Mouse (Mus musculus): ENCODE results near the gene Ksr1. TPM values are rescaled to one million over a fixed set of nuclear protein-coding genes. Genes with fewer than 3 reads are reported as not detected.

Ksr1 gene
- polyA plus RNA-seq, 1 experiment from 2014 or later, result 4.7 TPM

- H3K27ac ChIP-seq, result no peak overlapping the region
- no peak overlapping the region for H3K9ac ChIP-seq
- no peaks in the 10 kb centered on the region for H3K27me3 ChIP-seq
- no peak overlapping the region for H3K4me2 ChIP-seq
- no peaks in the 10 kb centered on the region for H3K9me3 ChIP-seq
- 72% methylated on average over 11 of the region's 11 CpGs for WGBS
- no peak overlapping the region for H3K4me3 ChIP-seq (replicated peaks)
- H3K4me1 ChIP-seq, result peaks cover 21% of the 10 kb centered on the region
- no peak for ATAC-seq (ENCODE audit: low FRiP score)
- H3K36me3 ChIP-seq (replicated peaks), result no peaks in the 10 kb centered on the region
Observed at GRCm38 (mm10) chr11:79065463-79066190, 80.6 kb downstream of the Ksr1 start.

DNA sequence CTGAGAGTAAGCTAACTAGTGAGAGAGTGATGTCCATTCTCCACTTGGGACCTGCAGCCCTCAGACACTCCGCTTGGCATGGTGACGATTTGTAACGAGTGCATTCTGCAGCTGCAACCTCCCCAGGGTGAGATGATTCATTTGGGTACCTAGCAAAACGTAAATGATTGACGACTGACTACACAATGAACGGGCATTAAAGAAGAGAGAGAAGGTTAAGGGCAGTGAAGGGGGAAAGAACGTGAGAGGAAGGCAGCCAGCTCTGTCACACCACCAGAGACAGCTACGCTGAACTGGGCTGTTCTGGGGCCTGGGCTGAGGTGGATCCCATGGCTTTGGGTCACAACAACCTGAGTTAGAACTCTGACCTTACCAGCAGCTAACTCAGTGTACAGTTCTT, 81.9 kb downstream of the Ksr1 start:
- Histone ChIP-seq H3K4me3 (replicated peaks) (no peak overlapping the region), H3K27me3 (no peaks in the 10 kb centered on the region), H3K9ac (no peak overlapping the region), H3K4me1 (peaks cover 11% of the 10 kb centered on the region), H3K9me3 (no peaks in the 10 kb centered on the region), H3K27ac (no peak overlapping the region), H3K36me3 (replicated peaks) (no peaks in the 10 kb centered on the region), H3K4me2 (no peak overlapping the region)
- ATAC-seq (ENCODE audit: low FRiP score), result no peak
- 65% methylated on average over 8 of the region's 8 CpGs for WGBS

DNA sequence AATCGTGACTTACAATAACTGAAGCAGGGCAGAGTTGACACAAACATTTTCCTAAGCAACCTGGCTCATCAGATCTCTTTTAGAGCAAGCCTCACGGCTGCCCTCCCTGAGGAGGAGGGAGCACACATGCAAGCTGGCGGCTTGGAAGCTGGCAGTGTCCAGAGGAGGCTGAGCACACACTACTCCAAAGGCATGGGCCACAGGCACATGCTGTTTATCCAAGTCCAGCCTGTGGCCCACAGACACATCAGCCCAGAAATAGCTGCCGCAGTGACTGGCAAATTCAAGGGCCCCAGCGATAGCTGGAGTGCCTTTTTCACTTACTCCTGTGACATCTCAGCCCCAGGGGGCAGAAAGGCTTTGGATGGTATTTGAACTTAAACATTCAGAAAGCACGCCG, 82.6 kb downstream of the Ksr1 start:
- no peak overlapping the region for H3K27ac ChIP-seq
- no peaks in the 10 kb centered on the region for H3K9me3 ChIP-seq
- ATAC-seq (ENCODE audit: low FRiP score), result no peak
- H3K36me3 ChIP-seq (replicated peaks), result no peaks in the 10 kb centered on the region
- no peak overlapping the region for H3K9ac ChIP-seq
- no peak overlapping the region for H3K4me2 ChIP-seq
- no peaks in the 10 kb centered on the region for H3K27me3 ChIP-seq
- H3K4me1 ChIP-seq, result peaks cover 8% of the 10 kb centered on the region
- no peak overlapping the region for H3K4me3 ChIP-seq (replicated peaks)
- 82% methylated on average over 7 of the region's 7 CpGs for WGBS

DNA sequence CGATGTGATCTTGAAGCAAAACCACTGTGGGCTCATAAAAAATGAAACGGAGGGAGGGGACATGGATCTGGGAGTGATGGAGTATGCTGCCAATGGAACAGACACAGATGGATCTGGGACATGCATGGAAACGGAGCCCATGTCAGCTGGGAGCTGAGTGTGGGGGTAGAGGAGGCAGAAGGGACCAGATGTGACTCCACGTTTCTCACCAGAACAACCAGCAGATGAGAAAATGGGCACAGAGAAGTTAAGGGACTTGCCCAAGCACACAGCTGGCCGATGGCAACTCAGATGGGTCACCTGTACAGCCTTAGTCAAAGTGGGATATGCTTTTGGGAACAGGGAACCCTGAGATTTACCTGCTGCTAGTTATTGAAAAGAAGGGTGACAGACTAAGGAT, 83.3 kb downstream of the Ksr1 start:
- H3K4me3 ChIP-seq (replicated peaks), result no peak overlapping the region
- no peak overlapping the region for H3K4me2 ChIP-seq
- 89% methylated on average over 5 of the region's 5 CpGs for WGBS
- H3K4me1 ChIP-seq, result peaks cover 15% of the 10 kb centered on the region
- no peak for ATAC-seq (ENCODE audit: low FRiP score)
- H3K27ac ChIP-seq, result no peak overlapping the region
- no peaks in the 10 kb centered on the region for H3K27me3 ChIP-seq
- no peak overlapping the region for H3K9ac ChIP-seq
- H3K36me3 ChIP-seq (replicated peaks), result no peaks in the 10 kb centered on the region
- no peaks in the 10 kb centered on the region for H3K9me3 ChIP-seq

DNA sequence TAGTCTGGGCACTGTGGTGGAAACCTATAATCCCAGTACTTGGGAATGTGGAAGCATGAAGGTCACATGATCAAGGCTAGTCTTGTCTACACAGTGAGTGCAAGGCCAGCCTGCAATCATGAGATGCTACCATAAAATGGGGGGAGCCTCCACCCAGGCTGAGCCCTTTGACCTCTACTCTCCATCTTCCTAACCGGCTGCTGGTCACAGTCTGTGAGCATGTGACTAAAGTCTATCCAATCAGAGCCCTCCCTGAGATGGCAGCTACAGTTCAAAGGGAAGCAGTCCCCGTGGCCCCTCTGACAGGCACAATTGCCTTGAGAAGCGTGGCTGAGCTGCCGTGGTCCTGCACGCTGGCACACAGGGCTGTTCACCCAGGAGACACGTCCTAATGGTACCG, 84.4 kb downstream of the Ksr1 start:
- no peak for ATAC-seq (ENCODE audit: low FRiP score)

GRCm38 (mm10) chr11:79059850-79060249, 86.4 kb downstream of the Ksr1 start:
- ATAC-seq (ENCODE audit: low FRiP score), result no peak
- no peak overlapping the region for H3K27ac ChIP-seq
- H3K9ac ChIP-seq, result no peak overlapping the region
- WGBS, result 85% methylated on average over 5 of the region's 5 CpGs
- no peaks in the 10 kb centered on the region for H3K27me3 ChIP-seq
- no peak overlapping the region for H3K4me3 ChIP-seq (replicated peaks)
- H3K4me2 ChIP-seq, result no peak overlapping the region
- H3K36me3 ChIP-seq (replicated peaks), result no peaks in the 10 kb centered on the region
- peaks cover 31% of the 10 kb centered on the region for H3K4me1 ChIP-seq
- no peaks in the 10 kb centered on the region for H3K9me3 ChIP-seq

More for the DNA sequence above, 84.4 kb downstream of the Ksr1 start:
- Histone ChIP-seq H3K27ac (no peak overlapping the region), H3K4me2 (no peak overlapping the region), H3K27me3 (no peaks in the 10 kb centered on the region), H3K36me3 (replicated peaks) (no peaks in the 10 kb centered on the region), H3K4me3 (replicated peaks) (no peak overlapping the region), H3K4me1 (peaks cover 24% of the 10 kb centered on the region), H3K9me3 (no peaks in the 10 kb centered on the region), H3K9ac (no peak overlapping the region)
- 75% methylated on average over 7 of the region's 7 CpGs for WGBS

GRCm38 (mm10) chr11:79059062-79059461, 87.1 kb downstream of the Ksr1 start:
- H3K4me1 ChIP-seq, result peaks cover 34% of the 10 kb centered on the region
- ATAC-seq (ENCODE audit: low FRiP score), result no peak
- no peak overlapping the region for H3K9ac ChIP-seq
- no peak overlapping the region for H3K4me3 ChIP-seq (replicated peaks)
- no peak overlapping the region for H3K4me2 ChIP-seq
- no peak overlapping the region for H3K27ac ChIP-seq
- H3K9me3 ChIP-seq, result no peaks in the 10 kb centered on the region
- 96% methylated on average over 4 of the region's 4 CpGs for WGBS
- H3K36me3 ChIP-seq (replicated peaks), result no peaks in the 10 kb centered on the region
- H3K27me3 ChIP-seq, result no peaks in the 10 kb centered on the region

DNA sequence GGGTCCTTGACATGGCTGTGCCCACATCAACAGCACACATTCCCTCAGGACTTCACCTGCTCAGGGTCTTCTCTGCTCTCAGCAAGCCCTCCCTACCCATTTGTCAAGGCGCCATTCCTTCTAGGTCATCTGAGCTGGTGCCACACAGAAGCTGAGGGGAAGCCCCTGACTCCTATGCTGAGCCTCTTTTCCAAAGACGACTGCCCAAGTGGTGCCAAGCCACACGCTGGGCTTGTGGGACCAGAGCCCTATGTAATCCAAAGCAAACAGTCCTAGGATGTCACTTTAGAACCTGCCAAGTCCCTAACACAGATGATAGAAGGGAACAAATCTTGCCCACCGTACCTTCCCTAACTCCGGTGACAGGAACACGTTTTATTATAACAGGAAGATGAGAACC, 87.6 kb downstream of the Ksr1 start:
- no peaks in the 10 kb centered on the region for H3K36me3 ChIP-seq (replicated peaks)
- no peak overlapping the region for H3K9ac ChIP-seq
- H3K9me3 ChIP-seq, result no peaks in the 10 kb centered on the region
- H3K27me3 ChIP-seq, result no peaks in the 10 kb centered on the region
- no peak overlapping the region for H3K27ac ChIP-seq
- H3K4me3 ChIP-seq (replicated peaks), result no peak overlapping the region
- H3K4me2 ChIP-seq, result no peak overlapping the region
- WGBS, result 94% methylated on average over 6 of the region's 6 CpGs
- peaks cover 34% of the 10 kb centered on the region for H3K4me1 ChIP-seq
- ATAC-seq (ENCODE audit: low FRiP score), result no peak

DNA sequence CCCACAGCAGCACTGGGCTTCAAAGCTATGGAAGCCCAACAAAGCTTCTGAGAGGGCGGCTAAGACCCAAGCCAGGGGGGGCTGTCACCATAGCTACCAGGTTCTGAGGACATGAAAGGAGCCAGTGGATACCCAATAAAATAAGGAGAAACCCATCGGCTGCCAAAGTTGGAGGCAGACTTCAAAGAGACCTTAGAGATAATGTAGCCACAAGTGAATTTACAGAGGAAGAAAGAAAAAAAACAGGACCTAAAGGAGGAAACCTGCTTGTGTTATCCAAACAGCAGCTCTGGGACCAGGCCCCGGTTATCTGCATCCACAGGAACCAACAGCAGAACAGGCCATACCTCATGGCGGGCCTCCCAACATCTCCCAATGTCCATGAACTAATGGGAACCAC, 88.4 kb downstream of the Ksr1 start:
- H3K4me1 ChIP-seq, result peaks cover 37% of the 10 kb centered on the region
- H3K9ac ChIP-seq, result no peak overlapping the region
- H3K27me3 ChIP-seq, result no peaks in the 10 kb centered on the region
- H3K9me3 ChIP-seq, result no peaks in the 10 kb centered on the region
- no peak overlapping the region for H3K4me2 ChIP-seq
- no peaks in the 10 kb centered on the region for H3K36me3 ChIP-seq (replicated peaks)
- 44% methylated on average over 4 of the region's 4 CpGs for WGBS
- no peak overlapping the region for H3K4me3 ChIP-seq (replicated peaks)
- H3K27ac ChIP-seq, result peak overlapping the region; percentile 16; the same call in 1 of the 2 replicates
- ATAC-seq (ENCODE audit: low FRiP score), result no peak

DNA sequence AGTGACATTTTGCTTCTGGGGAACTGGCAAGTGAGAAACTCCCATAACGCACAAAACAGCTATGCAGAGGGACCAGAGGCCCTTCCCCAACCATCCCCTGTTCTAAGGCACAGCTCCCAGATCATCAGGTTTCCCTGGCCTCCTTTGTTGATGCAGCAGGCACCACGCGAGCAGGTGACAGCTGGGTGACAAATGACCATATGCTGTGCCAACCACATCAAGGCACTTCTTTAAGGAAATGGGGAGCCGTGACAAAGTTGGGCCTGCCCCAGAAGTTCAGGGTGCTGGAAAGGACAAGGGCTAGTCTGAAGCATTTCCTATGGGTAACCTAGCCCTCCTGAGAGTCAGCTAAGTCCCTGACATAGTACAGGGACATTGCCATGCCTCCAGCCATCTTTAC, 89.3 kb downstream of the Ksr1 start:
- H3K36me3 ChIP-seq (replicated peaks), result no peaks in the 10 kb centered on the region
- H3K9me3 ChIP-seq, result no peaks in the 10 kb centered on the region
- ATAC-seq (ENCODE audit: low FRiP score), result no peak
- H3K4me3 ChIP-seq (replicated peaks), result no peak overlapping the region
- no peaks in the 10 kb centered on the region for H3K27me3 ChIP-seq
- H3K4me1 ChIP-seq, result peaks cover 38% of the 10 kb centered on the region
- no peak overlapping the region for H3K9ac ChIP-seq
- WGBS, result 69% methylated on average over 4 of the region's 4 CpGs
- H3K4me2 ChIP-seq, result no peak overlapping the region
- no peak overlapping the region for H3K27ac ChIP-seq

DNA sequence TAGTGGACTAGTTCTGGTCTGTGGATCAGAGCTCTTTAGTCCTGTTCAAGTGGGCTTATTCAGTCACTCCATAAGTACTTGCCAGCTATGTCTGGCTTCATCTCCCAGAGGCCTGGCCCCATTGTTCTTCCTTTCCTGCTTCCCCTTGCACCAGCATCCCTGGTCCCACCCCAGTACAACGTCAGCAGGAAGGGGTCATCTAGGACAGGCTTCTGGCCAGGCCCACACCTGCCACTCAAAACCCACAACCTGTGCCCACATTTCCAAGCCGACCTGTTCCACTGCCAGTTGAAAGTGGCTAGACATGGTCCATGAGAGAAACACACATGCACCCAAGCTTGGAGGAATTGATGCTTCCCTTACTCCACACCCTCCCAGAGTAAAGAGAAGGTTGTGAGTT, 90.2 kb downstream of the Ksr1 start:
- Histone ChIP-seq H3K9ac (no peak overlapping the region), H3K9me3 (no peaks in the 10 kb centered on the region), H3K27me3 (no peaks in the 10 kb centered on the region), H3K36me3 (replicated peaks) (no peaks in the 10 kb centered on the region), H3K4me1 (peaks cover 36% of the 10 kb centered on the region), H3K4me3 (replicated peaks) (no peak overlapping the region), H3K4me2 (no peak overlapping the region), H3K27ac (no peak overlapping the region)
- WGBS, result 65% methylated on average over 2 of the region's 2 CpGs
- no peak for ATAC-seq (ENCODE audit: low FRiP score)

DNA sequence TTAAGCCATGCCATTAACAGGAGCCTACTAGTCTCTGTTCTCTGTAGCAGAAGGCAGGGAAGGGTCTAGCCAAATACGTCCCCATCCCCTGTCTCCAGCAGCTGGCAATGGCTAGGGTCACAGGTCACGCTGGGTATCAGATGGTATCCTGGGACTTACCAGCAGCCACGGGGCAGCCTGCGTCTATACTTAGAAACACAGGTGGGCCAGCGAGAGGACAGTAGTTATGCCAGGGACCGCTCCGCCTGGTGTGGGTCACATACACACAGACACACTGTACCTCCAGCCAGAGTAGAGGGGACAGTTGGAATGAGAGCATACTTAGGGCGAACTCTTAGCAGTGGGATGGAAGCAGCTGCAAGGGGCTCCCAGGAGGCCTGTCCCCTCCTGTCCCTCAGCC, 91.0 kb downstream of the Ksr1 start:
- no peak overlapping the region for H3K4me2 ChIP-seq
- no peak overlapping the region for H3K4me3 ChIP-seq (replicated peaks)
- H3K4me1 ChIP-seq, result peaks cover 36% of the 10 kb centered on the region
- WGBS, result 85% methylated on average over 8 of the region's 8 CpGs
- no peak overlapping the region for H3K27ac ChIP-seq
- H3K27me3 ChIP-seq, result no peaks in the 10 kb centered on the region
- H3K9me3 ChIP-seq, result no peaks in the 10 kb centered on the region
- ATAC-seq (ENCODE audit: low FRiP score), result no peak
- no peaks in the 10 kb centered on the region for H3K36me3 ChIP-seq (replicated peaks)
- H3K9ac ChIP-seq, result no peak overlapping the region

All from forebrain, embryonic 12.5 days (tissue).